Mouse (Mus musculus): ENCODE results near the gene Plekha3.

DNA sequence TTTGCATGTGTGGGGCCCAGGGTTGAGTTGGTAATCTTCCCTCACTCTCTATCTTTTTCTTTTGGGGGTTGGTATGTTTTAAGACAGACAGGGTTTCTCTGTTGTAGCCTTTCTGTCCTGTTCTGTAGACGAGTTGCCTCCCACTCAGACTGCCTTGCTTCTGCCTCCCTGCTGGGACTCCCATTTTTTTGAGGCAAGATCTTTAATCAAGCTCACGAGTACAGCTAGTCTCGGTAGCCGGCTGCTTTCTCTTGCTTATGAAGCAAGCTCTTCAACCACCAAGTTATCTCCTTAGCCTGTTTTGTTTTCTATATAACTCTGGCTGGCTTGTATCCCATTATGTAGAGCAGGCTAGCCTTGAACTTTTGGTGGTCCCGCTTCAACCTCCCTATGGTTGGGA lies 18.7 kb downstream of the Plekha3 start:
- no peak for TF ChIP-seq EP300 (IDR thresholded peaks at IDR 0.05; ENCODE audit: low read length)
- no peak for TF ChIP-seq MYC (IDR thresholded peaks at IDR 0.05; ENCODE audit: low read depth, low read length)
- TF ChIP-seq TCF12 (IDR thresholded peaks at IDR 0.05; ENCODE audit: low read depth, low read length): no peak
- TF ChIP-seq POLR2A (IDR thresholded peaks at IDR 0.05; ENCODE audit: low read depth, low read length): no peak
- no peak for TF ChIP-seq JUN (IDR thresholded peaks at IDR 0.05; ENCODE audit: insufficient read depth, low read depth, low read length)
- no peak for TF ChIP-seq CTCF (conservative IDR thresholded peaks at IDR 0.05 in 1 of 2, IDR thresholded peaks at IDR 0.05 in 1 of 2; ENCODE audit: low read depth in 2 of 2, low read length in 2 of 2)
- TF ChIP-seq MAFK (IDR thresholded peaks at IDR 0.05; ENCODE audit: insufficient replicate concordance, low read length): no peak
- no peak for TF ChIP-seq JUND (conservative IDR thresholded peaks at IDR 0.05; ENCODE audit: low read depth, low read length)
